Mouse (Mus musculus): ENCODE data around the gene Gm49318.

DNA sequence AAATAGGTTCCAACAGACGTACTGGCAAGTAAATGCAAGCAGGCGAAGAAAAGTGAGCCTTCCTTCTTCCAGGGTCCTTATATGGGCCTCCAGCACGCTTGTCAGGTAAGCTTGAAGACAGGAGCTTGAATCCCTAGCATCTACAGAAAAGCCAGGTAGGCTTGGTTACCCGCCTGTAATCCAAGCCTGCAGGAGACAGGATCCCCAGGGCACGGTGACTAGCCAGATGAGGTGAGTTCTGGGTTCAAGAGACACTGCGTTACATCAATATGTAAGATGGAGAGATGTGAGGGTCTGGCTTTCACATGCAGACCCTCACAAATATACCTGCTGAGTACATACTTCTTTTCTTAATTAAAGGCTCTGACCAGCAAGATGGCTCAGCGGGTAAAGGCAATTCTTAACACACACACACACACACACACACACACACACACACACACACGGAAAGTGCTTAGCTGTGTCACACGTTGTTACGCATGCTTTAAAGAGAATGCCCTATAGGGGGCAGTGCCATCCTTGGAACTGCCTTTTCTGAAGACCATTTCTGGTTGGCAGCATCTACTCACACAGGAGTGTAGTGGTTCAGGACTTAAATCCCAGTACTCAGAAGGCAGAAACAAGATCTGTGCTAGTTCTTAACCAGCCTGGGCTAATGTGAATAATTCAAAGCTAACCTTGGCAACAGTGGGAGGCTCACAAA, 46.8 kb upstream of the Gm49318 start:
- TF ChIP-seq CTCF (IDR thresholded peaks at IDR 0.05; ENCODE audit: control insufficient read depth, insufficient read depth, insufficient replicate concordance, low read depth, low read length) (no peak), POLR2A (IDR thresholded peaks at IDR 0.05; ENCODE audit: control insufficient read depth, low read depth, low read length) (no peak)
